Mouse (Mus musculus) layer of hippocampus, adult 2 months (tissue): Measurements from ENCODE around the gene Prkd3. TPM values are rescaled to one million over a fixed set of nuclear protein-coding genes. Genes with fewer than 3 reads are reported as not detected.

Experiments
- DNase-seq, 2 experiments: peaks; one replicate each; pipeline ENCODE4 v3.0.0; 2022; ENCODE audit warnings: low spot score in 2 of 2
- H3K27ac ChIP-seq: fragments of 200-600 bp; 2 replicates; pipeline ENCODE4 v1.8.1; 2022
- H3K4me3 ChIP-seq: fragments of 200-600 bp; 2 replicates; pipeline ENCODE4 v1.8.1; 2022; ENCODE audit warnings: mild to moderate bottlenecking
- CTCF ChIP-seq: fragments of 200-600 bp; conservative IDR thresholded peaks from 2 replicates; pipeline ENCODE4 v1.8.1; 2022; ENCODE audit warnings: antibody characterized with exemption, mild to moderate bottlenecking, moderate library complexity
- total RNA-seq, 2 experiments: library from RNA; stranded (reverse); gene quantifications; 2 replicates each; pipeline ENCODE4 v1.2.3; 2021

Prkd3 gene
- total RNA-seq, 2 experiments from 2014 or later: 12.5 to 14.3 TPM

DNA sequence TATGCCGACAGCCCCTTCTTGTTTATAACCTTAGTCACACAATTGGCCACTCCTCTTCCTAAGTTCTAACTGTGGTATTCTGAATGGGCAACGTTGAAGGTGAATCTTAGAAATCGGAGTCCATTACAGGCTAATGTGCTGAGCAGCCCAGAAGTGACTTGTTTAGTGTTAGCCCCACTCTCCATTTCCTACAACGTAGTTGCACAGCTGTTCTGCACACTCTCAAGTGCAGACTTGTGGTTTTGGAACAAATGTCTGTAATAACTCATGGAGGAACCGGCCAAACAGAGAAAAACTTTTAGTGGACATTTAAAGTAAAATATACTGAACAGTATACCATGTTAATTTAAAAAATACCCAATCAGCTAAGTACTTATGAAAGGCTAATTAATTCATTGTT lies 68.5 kb downstream of the Prkd3 start:
- no peak for DNase-seq
- no peak overlapping the region for H3K27ac ChIP-seq
- no peak for TF ChIP-seq CTCF
- no peak overlapping the region for H3K4me3 ChIP-seq

DNA sequence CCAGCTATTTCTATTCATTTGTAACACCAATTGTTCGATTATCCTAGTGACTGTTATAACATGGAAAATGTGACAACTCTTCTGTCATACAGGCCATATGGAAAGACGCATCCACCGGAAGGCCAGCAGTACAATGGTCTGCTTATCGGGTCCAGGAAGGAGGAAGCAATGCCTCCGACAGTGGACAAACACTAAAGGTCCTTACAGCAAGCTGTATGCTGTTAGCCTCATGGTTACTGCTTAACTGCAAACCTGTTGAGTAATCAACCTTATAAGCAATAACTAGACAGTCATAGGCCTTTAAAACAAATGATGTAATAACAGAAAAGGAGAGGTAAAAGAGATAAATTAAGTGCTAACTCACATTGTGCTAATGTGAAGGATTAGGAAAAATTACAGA lies 69.4 kb downstream of the Prkd3 start:
- H3K4me3 ChIP-seq: no peak overlapping the region
- no peak for TF ChIP-seq CTCF
- H3K27ac ChIP-seq: no peak overlapping the region
- no peak for DNase-seq

DNA sequence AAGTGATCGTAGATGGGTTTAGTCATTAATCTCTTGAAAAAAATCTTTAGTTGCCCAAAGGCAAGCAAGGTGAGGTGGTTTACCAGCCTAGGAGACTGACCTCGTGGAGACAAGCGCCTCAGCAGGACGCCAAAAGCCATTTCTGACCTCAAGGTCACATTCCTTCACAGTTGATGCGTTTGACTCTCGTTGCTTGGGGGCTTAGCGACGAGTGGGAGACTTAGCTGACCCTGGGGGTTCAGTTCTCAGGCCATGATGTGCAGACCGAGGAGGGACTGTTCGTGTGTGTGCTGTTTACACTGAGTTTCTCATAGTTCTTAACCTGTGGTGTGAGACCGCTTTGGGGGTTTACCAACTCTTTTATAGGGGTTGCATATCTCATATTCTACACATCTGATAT lies 78.0 kb downstream of the Prkd3 start:
- Histone ChIP-seq H3K27ac (no peak overlapping the region), H3K4me3 (no peak overlapping the region)
- DNase-seq: no peak
- TF ChIP-seq CTCF: no peak

DNA sequence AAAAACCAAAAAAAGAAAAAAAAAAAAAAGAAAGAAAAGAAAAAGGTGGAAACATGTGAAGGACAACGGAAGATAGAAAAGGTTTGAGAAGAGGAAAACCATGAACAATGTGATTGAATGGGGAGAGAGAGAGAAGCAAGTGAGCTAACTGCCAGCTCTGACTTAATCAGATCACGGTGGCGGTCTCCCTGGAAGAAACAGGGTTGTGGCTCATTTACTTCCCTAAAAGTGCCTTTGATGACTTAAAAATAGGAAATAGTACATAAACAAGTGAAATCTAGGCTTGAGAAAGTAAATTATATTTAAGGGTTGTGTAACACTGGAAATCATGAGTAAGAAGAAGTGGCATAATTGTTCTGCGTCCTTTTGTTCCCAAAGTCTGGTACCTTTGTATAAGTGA lies 81.7 kb downstream of the Prkd3 start:
- DNase-seq: no peak
- no peak overlapping the region for H3K4me3 ChIP-seq
- no peak overlapping the region for H3K27ac ChIP-seq
- TF ChIP-seq CTCF: no peak

DNA sequence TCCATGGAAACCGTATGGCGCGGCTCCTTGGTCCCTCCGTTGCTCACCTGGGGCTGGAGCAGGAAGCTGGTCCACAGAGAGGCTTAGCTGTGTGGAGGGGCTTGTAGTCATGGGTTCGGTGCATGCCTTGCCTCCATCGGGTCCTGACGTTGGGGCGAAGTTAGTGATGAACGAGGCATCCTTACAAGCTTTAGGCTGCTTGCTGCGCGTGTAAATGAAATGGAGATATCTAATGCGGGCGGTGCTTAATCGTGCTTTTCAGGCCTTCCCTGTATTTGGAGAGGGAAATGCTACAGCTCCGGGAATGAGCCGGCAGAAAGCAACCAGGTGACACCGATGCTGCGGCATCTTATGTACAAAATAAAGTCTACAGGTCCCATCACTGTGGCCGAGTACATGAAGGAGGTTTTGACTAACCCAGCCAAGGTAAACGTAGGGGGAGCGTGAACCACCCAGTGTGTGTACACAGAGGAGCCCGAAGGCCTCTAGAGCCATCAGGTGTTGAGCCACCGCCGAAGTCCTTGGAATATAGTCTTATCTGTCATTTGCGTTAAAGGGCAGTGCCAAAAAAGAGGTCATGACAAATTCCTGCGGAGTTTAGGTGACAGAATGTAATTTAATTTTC lies 83.3 kb downstream of the Prkd3 start:
- H3K4me3 ChIP-seq: peak overlapping the region; percentile 88
- DNase-seq: no peak
- TF ChIP-seq CTCF: no peak
- peak overlapping the region; percentile 85 for H3K27ac ChIP-seq

DNA sequence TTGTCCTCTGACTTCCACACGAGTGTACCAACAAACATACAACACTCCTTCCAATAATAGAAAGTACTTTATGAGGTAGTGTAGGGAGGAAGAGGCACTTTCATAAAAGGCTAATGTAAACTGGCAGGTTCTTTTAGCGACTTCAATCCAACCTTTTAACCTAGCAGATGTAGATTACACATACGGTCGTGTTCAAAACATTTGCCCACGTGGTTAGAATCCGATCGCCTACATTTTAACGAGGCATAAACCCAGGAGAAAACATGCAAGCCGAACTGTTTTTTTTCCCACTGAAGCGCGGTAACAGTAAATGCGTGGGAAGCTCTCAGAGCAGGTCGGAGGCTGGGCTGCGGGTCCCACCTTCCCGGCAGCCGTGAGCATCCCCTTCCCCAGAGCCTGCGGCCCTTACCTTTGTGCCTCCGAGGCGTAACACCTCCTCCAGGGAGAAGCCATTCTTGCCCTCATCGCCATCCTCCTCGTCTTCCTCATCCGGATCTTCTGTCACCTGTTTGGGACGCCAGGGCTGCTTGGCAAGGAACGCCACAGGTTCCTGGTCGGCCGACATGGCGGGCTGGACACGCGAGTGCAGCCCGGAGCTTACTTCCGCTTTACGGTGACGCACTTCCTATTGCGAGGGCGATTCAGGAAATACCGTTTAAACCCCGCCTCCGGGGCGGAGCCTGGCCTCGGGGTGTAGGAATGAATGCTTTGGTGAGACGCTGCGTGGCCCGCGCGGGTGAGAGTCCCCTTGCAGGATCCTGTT lies 84.0 kb downstream of the Prkd3 start, which contains the start of the genes Cebpz and Ndufaf7:
Cebpz (minus strand) TSS at position 601 of the 763 bp plus-strand sequence.
Ndufaf7 (plus strand) TSS at position 671 of the 763 bp plus-strand sequence.
- peak within 1 kb of the TSS; percentile 85 for H3K27ac ChIP-seq
- DNase-seq: peak; percentile 98
- H3K4me3 ChIP-seq: peak within 1 kb of the TSS; percentile 88
- no peak for TF ChIP-seq CTCF

DNA sequence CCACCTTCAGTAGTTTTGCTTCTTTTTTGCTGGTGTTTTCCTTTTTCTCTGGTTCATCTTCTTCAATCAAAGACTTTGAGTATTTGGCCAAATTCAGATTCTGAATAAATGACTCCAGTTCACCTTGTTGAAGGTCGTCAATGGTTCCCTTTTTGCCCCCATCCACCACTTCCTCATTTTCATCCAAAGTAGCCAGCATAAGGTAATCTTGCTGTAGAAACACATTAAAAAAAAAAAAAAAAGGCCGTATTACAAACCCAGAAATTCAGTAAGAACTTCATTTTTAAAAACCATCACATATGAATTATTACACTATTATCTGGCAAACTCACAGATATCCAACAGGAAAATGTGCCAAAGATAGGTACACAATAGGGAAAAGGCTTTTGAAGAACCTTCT lies 84.8 kb downstream of the Prkd3 start:
- TF ChIP-seq CTCF: no peak
- Histone ChIP-seq H3K4me3 (peak overlapping the region; percentile 88), H3K27ac (no peak overlapping the region)
- DNase-seq: no peak

DNA sequence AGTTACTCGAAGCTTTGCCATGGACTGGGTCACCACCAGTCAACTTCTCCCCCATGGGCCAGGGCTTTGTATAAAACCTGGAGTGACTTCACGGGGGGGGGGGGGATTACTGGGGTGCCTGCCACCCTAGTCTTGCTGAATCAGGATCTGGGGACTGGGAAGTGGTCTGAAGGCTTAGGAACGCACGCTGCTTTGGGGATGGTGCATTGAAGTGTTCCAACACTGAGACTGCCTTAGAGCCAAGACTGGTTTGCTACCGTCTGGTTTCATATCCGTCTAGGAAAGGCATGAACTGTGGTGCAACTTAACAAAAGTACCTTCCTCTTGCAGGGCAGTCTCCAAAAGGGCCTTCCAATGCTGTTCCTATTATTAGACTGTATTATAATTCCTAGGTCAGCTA lies 102.9 kb downstream of the Prkd3 start:
- no peak for DNase-seq
- no peak for TF ChIP-seq CTCF
- peak overlapping the region; percentile 94 for H3K27ac ChIP-seq
- H3K4me3 ChIP-seq: no peak overlapping the region

DNA sequence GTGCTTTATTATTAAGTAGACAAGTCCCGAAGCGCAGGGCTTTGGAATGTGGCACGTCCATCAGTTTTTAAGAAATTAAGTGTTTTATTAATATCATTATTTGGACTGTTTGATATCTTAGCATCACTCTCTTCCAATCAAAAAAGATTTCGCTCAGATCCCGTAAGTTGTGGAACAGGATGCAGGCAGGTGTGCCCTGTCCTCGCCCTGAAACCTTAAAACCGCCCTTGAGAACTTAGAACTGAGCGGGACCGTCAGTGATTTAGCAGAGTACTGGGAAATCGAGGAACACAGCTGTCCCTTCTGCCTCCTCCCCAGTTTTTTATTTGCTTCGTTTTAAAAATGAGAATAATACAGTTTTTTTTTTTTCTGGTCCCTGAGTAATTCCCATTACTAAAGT lies 103.7 kb downstream of the Prkd3 start:
- peak overlapping the region; percentile 94 for H3K27ac ChIP-seq
- peak overlapping the region; percentile 86 for H3K4me3 ChIP-seq
- TF ChIP-seq CTCF: no peak
- DNase-seq: no peak

DNA sequence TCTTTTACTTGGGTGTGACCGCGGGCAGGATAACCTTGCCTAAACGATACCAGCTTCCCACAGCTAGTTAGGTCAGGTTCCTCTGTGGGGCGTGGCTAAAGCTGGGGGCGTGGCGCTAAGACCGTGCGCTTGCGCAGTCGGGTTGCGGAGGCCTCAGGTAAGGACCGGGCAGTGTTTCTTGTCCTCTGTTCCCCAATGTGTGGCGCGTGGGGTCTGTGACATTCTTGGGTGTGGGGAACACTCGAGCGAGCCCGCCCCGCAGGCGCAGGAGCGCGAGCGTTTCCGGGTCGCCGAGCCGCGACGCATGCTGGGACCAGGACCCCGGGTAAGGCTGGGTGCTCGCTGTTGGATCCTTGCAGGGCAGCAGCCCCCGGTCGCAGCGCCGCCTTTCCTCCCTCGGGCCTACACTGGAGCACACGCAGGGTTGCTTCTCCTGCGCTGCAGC lies 104.2 kb downstream of the Prkd3 start, which contains the start of gene Cebpzos:
Cebpzos (plus strand) TSS at position 132 of the 445 bp plus-strand sequence.
- Histone ChIP-seq H3K27ac (peak within 1 kb of the TSS; percentile 94), H3K4me3 (peak within 1 kb of the TSS; percentile 86)
- peak; percentile 85 to 90 for DNase-seq
- no peak for TF ChIP-seq CTCF

DNA sequence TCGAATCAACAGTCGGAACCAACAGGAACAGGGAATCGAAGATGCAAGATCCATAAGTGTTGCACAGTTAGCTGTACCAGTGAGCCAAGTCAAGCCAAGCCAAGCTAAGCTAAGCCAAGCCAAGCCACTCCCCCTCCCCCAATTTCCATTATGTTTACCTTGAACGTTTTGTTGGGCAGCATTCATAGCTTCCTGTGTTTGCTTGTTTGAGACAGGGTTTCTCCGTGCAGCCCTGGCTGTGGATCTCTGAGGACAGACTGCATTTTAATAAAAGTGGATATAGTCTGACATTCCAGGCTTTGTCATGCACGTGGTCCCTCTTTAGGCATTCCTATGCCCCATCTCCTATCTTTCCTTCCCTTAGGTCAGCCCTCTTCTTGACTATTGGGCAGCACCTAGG lies 104.8 kb downstream of the Prkd3 start:
- DNase-seq: no peak
- Histone ChIP-seq H3K27ac (peak overlapping the region; percentile 94), H3K4me3 (peak overlapping the region; percentile 86)
- no peak for TF ChIP-seq CTCF

DNA sequence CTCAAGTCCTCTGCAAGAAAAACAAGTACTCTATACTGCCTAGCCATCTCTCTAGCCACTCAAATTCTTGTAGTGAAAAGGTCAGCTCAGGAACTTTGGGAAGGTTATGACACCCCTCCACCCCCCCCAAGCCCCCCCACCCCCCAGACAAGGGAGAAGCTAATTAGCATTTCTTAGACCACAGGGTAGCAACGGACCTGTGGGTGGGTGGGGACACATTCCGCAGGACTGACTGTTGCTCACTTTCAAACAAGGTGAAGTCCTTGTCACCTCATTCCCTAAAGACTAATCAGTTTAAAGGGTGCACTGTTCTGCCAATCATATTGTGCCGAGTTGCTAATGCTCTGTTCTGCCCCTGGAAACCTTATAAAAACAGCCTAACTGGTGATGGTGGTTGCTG lies 106.7 kb downstream of the Prkd3 start:
- TF ChIP-seq CTCF: no peak
- no peak for DNase-seq
- Histone ChIP-seq H3K27ac (no peak overlapping the region), H3K4me3 (no peak overlapping the region)

DNA sequence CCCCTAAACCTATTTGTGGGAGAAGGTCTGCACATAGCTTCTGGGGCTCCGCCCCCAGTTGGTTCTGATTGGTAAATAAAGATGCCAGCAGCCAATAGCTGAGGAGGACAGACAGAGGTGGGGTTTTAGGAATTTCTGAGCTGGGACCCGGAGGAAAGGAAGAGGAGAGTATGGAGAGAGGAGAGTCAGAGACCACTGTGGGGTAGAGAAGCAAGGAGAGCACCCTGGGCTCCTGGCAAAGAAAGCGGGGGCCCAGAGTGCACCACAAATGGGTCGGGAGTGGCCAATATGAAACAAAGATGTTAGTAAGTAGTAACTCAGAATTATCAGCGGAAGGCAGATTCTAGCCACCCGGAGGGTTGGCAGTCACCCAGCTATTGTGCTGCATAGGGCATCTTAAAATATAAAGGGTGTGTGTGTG lies 107.7 kb downstream of the Prkd3 start:
- DNase-seq: no peak
- Histone ChIP-seq H3K4me3 (peak overlapping the region; percentile 45), H3K27ac (no peak overlapping the region)
- no peak for TF ChIP-seq CTCF
